Mouse (Mus musculus) CD4-positive helper T cell, adult 2 months (primary cell): ENCODE results near the gene Snrnp27.

Source experiments
- DNase-seq: peaks from one replicate; pipeline ENCODE4 v3.0.0-alpha.2; 2012; ENCODE audit warnings: low read depth, missing footprints, low spot score

Snrnp27 gene

GRCm38 (mm10) chr6:86665076-86665475 lies 19.2 kb downstream of the Snrnp27 start:
- DNase-seq = no peak

DNA sequence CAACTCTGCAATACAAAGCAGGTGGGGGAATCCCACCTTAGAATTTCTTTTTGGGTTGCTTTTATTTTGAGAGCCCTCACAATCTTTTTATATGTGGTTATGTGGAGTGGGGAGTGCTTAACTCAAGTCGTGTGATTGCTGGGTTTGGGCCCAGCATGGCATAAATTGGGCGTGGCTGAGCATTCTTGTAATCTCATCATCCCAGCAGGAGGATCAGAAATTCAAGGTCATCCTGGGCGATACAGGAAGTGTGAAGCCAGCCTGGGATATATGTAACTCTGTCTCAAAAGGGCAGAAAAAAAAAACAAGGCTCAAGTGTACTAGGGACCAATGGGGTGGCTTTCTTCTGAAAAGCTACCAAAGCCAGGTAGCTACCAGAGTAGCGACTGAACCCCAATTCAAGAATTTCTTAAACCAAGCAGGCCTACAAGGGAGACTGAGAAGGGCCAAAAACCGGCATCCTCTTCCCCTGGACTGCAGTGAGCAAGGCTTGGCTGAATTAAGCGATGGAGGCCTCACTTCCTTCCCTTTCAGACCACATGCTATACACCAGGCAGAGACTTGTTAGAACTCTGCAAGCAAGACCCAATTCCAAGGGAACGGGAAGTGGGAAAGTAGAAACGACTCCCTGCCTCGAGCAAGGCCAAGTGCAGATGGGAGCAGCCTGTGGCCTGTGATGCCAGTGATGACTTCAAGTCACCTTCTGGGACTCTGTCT lies 24.0 kb downstream of the Snrnp27 start:
- DNase-seq = no peak

GRCm38 (mm10) chr6:86658501-86658900 lies 25.8 kb downstream of the Snrnp27 start:
- no peak for DNase-seq

DNA sequence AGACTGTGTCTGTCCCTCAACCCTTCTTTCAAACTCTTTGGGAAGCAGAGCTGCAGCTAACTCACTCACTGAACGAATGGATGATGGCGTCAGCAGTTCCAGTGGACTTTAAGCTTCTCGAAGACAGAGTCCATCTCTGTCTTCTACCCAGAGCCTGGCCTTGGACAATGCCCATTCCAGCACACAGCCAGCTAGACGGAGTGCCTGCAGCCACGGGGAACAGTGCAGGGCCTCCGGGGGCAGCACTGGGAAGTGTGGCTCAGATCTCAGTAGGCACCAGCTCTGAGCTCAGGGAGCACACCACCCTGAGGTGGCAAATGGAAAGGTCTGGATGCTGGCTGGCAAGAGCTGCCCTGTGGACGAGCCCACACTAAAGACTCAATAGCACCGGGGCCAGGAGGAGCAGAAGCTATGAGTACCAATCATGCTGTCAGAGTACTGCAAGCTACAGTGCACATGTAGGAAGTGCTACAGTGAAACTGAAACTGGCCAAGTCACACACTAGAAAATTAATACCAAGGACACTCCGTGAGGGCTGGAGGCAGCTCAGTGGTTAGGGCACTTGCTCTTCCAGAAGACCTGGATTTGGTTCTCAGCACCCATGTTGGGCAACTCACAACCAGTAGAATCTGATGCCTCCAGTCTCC lies 29.9 kb downstream of the Snrnp27 start:
- no peak for DNase-seq

- DNase-seq = no peak
These were observed 31.3 kb downstream of the Snrnp27 start for GRCm38 (mm10) chr6:86653026-86653425.

DNA sequence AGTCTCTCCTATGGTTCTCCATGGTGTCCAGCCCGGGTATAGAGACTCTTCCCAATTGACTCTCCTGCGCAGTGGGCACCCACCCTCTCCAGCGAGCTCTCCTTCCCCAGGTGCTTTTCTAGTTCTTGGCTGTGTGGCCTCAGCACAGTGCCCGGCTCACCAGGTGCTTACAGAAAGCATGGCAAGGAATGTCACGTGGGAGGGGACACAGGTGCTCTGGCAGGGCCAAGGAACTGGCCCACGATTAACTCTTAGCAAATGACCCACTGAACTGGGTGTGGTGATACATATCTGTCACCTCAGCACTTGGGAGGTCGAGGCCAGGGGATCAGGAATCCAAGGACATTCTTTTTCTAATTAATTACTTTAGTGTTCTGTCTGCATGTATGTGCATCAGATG lies 38.2 kb downstream of the Snrnp27 start:
- no peak for DNase-seq

- no peak for DNase-seq
These were observed 38.8 kb downstream of the Snrnp27 start for GRCm38 (mm10) chr6:86645551-86645950.

- DNase-seq = peak; percentile 47
These were observed 39.4 kb downstream of the Snrnp27 start for GRCm38 (mm10) chr6:86644775-86645400.

DNA sequence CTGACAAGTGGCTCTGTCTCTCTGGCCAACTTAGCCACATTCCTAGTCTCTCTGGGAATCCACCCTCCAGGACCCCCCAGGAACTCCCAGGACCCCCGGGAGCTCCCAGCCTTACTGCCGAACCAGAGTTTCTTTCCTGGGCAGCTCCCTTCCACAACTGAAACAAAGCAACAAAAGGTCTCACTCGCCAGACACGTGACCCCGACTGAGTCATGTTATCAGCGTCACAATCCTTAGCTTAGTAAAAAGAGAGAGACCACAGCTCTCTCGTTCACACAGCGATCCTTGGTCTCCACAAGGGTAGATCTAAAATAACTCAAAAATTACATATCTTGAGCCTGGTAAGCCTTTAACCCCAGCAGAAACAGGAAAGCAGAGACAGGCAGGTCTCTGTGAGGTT lies 42.6 kb downstream of the Snrnp27 start:
- no peak for DNase-seq

GRCm38 (mm10) chr6:86640776-86641175 lies 43.5 kb downstream of the Snrnp27 start:
- no peak for DNase-seq

DNA sequence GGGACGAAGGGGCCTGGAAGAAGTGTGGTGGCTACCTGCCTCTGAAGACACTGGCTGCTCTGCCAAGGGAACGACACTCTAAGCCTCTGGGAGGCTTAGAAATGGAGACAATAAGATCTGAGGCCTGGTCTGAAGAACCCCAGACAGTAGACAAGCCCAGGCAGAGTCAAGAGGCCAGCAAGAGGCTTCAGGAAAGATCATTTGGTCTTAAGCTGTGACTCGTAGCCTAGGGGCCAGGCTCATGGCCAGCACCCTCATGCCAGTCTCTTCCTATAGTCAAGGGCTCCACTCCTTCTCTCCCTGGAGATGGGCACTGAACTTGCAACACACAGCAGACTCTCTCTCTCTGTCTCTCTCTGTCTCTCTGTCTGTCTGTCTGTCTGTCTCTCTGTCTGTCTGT lies 44.2 kb downstream of the Snrnp27 start:
- DNase-seq = no peak

DNA sequence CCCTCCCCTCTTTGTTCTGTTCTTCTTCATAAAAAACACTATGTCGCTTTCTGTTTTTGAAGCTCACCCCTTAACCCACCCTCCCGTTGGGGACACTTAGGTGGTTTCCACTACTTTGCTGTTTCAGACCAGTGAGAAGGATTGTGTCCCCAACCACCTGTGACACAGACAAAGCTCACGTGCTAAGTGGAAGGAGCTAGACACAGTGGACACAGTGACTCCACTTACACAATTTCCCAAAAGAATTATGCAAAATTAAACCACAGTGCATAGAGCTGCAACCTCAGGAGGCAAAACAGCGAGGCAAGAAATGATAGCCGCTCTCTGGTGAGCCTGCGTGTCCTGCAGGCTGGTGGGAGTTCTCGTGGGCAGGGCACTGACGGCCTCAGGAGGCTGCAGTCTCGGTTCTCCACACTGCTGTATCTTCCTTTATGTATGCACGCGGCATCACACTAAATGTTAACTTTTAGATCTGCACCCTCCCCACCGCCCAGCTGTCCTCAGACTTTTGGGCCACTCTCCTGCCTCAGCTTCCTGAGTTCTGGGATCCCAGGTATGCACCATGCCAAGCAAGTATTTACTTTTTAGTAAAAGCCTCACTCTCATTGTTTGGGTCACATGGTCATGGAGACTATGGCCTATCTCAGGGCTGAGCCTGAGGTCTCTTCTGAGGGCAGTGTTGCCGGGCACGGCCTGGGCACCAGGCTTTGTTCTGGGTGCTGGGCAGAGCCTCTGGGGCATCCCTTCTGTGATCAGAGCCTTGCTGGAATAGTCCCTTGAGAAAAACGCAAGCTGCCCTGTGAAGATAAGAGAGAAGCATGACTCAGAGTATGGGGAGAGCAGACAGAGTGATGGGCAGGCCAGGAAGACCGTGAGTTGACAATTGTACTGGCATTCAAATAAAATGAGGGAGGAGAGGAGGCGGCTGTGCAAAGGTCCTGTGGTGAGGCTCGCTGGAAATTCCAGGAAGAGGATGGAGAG lies 44.9 kb downstream of the Snrnp27 start:
- DNase-seq = no peak

- no peak for DNase-seq
These were observed 45.9 kb downstream of the Snrnp27 start for GRCm38 (mm10) chr6:86638434-86638833.

DNA sequence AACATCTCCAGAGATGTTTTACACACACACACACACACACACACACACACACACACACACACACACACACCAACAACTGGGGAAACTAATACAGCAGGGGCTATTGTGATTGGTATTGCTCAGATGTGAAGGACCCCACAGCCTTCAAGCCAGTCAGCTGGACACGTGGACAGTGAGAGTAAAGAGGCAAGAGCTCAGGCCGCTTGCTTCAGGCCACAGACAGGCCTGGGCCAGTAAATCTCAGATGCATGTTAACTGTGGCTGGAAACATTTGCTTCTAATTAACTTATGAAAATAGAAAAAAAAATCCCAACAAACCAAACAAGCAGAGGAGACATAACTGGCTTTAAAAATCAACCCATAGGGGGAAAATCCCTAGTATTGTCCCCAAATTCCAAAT lies 46.5 kb downstream of the Snrnp27 start:
- no peak for DNase-seq

DNA sequence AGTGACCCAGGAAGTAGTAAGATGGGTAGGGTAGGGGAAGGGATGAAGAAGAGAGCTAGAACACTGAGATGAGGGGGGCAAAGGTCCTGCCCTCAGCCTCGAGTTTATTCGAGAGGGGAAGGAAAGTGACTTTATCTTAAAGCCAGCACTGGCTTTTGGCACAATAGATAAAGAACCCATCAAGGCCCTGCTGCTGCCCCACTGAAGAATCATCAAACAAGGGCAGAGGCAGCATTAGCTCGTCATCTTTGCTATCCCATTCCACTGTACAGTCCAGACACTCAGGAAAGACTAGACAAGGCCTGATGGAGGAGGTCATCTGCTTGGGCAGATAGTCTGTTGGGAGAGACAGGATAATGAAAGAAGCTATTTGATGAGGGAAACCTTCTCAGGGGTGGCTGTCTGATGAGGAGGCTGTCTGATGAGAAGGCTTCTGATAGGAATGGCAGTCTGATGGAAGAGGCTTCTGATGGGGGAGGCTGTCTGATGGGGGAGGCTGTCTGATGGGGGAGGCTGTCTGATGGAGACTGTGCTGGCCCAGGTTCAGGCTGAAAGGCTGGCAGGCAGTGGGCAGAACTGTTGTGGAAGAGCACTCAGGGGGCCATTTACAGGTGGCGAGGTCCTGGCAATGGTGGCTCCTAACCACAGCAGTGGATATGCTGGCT lies 47.0 kb downstream of the Snrnp27 start:
- DNase-seq = no peak

- DNase-seq = no peak
These were observed 47.8 kb downstream of the Snrnp27 start for GRCm38 (mm10) chr6:86636495-86636894.

DNA sequence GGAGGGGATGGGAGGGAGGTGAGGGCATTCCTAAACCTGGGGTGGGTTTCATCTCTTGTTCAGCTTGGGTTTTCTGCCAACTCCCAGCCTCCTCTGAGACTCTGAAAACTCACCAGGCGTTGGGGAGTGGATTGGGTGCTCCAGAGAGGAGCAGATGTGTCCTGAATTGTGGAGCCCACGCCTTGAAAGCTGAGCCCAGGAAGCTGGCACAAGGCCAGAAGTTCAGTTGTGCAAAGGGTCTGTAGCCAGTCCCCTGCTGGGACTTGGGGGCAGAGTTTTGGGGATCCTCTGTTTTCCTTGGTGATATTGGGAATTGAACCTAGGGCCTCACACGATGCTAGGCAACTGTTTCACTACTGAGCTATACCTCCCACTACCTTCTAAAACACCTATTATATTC lies 54.2 kb downstream of the Snrnp27 start:
- DNase-seq = no peak

DNA sequence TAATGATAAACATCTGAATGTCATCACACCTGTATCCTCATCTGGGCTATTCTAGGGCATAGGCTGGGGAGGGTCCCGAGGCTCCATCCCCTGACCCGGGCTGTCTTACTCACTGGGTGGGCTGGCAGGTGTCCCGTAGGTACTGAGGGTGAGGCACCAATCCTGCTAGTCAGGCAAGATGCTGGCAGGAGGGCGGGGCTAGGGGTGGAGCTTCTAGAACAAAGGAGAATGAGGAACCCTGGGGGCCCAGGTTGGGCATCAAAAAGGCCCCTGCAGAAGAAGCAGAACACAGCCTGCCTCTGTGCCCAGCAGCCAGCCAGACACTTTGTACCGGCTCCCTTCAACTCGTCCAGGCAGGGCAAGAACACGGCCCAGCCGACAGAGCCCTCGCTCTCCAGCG lies 56.4 kb downstream of the Snrnp27 start, which contains the start of gene Asprv1:
Gene Asprv1, plus strand, starts transcription at position 219 of the 400 bp plus-strand sequence.
- no peak for DNase-seq
